Mouse (Mus musculus): Measurements from ENCODE around the gene Git1. TPM values are rescaled to one million over a fixed set of nuclear protein-coding genes. Genes with fewer than 3 reads are reported as not detected.
A peak's percentile ranks its signal among the peaks of the same experiment; 100 is the strongest.
"Not testable (repeated sequence)": the region's sequence is repeated elsewhere in the genome, so short reads cannot be mapped to it uniquely, and the experiment has no call there.

The Git1 gene
- polyA plus RNA-seq, 1 experiment from 2014 or later: 18.1 TPM

DNA sequence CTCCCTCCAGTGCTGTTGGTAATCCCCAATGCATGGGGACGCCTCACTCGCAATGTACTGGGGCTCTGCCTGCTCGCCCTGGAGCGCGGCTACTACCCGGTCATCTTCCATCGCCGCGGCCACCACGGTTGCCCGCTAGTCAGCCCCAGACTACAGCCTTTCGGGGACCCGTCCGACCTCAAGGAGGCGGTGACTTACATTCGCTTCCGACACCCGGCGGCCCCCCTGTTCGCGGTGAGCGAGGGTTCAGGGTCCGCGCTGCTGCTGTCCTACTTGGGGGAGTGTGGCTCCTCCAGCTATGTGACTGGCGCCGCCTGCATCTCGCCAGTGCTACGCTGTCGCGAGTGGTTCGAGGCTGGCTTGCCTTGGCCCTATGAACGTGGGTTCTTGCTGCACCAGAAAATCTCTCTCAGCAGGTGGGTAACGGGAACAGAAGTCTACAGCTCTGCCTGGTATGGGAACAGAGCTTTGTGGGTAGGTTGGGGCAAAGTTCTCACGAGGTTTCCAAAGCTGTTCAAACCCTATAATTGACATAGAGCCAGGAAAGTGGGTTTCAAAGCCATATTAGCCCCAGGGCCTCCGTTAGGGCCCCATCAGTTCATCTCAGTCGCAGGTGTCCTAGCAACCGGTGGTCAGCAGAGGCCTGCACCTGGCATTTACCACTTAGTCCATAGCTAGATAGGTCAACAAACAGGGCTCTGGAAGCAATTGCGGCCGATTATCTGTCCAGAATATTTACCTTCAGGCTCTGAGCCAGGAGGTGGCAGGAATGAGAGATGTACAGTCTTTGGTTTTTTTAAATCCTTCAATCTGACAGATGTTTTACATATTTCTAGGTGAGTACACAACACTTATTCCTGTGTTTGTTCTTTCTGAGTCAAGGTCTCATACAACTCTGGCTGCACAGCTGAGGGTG is 22.5 kb downstream of the Git1 start, which contains the start of gene Trp53i13:
Gene Trp53i13 (minus strand): TSS at position 344 of the 916 bp plus-strand sequence.
- no peak for ATAC-seq (ENCODE audit: low FRiP score, low read depth)
- H3K9me3 ChIP-seq: no peaks in the 10 kb centered on the region
- H3K4me3 ChIP-seq: peak within 1 kb of the TSS; percentile 52
- peaks cover 15% of the 10 kb centered on the region; the same call in 1 of the 2 replicates for H3K27me3 ChIP-seq
- H3K27ac ChIP-seq (replicated peaks): no peak within 1 kb of the TSS
- no peaks in the 10 kb centered on the region for H3K36me3 ChIP-seq
- 8% methylated on average over 39 of the region's 39 CpGs for WGBS
- peak within 1 kb of the TSS; percentile 96 for H3K4me2 ChIP-seq
- H3K4me1 ChIP-seq (replicated peaks): peaks cover 41% of the 10 kb centered on the region
- peak within 1 kb of the TSS; percentile 39 for H3K9ac ChIP-seq

DNA sequence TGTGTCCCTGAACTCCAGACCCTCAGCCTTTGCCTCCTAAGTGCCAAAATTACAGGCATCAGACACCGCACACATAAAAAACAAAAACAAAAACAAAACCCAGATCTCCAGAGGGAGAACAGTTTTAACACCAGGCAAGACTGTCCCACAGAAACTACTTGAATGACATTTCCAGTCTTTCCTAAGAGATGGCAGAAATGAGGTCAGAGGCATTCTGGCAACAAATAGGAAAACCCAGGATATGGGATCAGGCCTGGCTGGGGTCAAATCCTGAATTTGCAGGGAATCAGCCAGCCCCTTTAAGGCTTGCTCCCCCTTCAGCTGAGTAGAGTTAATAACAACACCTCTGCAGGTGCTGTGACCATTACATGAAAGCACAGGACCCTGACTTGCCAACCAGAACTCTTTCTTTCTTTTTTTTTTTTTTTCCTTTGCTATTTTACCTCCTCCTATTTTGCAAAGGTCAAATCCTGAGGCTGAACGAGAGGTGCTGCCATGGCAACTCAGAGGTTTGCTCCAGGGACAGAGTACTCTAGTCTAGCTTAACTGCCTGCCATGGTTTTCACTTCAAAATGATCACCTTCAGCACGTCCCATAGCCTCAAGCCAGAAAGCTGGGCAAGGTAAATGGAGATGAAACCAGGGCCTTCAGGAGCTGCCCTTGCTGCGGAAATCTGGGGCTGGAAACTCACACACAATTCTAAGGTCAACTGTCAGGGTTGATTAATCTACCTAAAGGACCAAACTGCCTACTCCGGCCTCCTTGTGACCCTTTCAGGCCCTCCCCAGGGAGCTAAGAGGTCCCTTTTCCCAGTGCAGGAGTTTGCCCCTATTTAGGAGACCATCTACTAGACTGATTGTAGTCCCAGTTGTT is 23.4 kb downstream of the Git1 start:
- Histone ChIP-seq H3K4me1 (replicated peaks) (peaks cover 41% of the 10 kb centered on the region), H3K27ac (replicated peaks) (no peak overlapping the region), H3K4me2 (no peak overlapping the region), H3K9ac (no peak overlapping the region), H3K4me3 (no peak overlapping the region), H3K36me3 (no peaks in the 10 kb centered on the region), H3K27me3 (peaks cover 15% of the 10 kb centered on the region; the same call in 1 of the 2 replicates), H3K9me3 (no peaks in the 10 kb centered on the region)
- no peak for ATAC-seq (ENCODE audit: low FRiP score, low read depth)
- 47% methylated on average over 5 of the region's 5 CpGs for WGBS

DNA sequence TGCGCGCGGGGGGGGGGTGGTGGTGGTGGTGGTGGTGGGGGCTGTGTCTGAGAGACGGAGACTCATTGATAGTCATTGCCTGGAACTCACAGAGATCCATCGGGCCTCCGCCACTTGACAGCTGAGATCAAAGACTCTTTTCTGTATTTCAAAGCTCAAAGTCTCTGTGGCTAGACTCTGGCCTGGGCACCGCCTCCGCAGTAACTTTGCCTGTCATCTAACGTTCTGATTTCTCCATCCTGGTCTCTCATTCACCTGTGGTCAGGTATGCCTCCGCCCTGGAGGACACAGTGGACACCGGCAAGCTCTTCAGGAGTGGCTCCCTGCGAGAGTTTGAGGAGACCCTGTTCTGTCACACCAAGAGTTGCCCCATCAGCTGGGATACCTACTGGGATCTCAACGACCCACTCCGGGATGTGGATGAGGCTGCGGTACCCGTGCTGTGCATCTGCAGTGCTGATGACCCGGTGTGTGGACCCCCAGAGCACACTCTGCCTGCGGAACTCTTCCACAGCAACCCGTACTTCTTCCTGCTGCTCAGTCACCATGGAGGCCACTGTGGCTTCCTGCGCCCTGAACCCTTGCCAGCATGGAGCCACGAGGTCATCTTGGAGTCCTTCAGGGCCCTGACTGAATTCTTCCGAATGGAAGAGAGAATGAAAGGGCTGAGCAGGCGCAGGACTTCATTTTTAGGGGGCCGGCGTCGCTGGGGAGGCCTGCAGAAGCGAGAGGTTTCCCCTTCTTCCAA is 24.9 kb downstream of the Git1 start:
- Histone ChIP-seq H3K9me3 (no peaks in the 10 kb centered on the region), H3K4me2 (no peak overlapping the region), H3K4me1 (replicated peaks) (peaks cover 32% of the 10 kb centered on the region), H3K4me3 (no peak overlapping the region), H3K27me3 (peaks cover 15% of the 10 kb centered on the region; the same call in 1 of the 2 replicates), H3K9ac (no peak overlapping the region), H3K27ac (replicated peaks) (no peak overlapping the region; the same call in 1 of the 2 replicates), H3K36me3 (no peaks in the 10 kb centered on the region)
- WGBS: 76% methylated on average over 26 of the region's 27 CpGs
- no peak for ATAC-seq (ENCODE audit: low FRiP score, low read depth)

DNA sequence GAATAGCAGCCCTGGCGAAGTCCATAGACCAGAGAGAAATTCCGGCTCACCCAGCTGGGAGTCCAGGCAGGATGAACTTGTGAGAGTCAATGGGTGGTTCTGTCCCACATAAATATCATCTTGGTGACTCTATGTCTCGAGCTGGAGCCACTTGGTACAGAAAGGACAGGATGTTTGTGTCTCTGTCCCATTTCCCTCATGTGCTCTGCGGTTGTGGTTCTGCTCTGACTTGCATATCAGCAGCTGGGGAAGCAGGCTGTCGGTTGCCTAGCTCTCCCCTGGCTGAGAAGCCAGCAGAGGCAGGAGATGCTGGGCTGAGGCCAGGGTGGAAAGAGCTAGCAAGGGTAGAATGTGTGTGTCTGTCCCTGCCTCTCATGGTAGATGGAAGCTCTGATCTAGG is 25.7 kb downstream of the Git1 start, which contains the start of gene Gm10392:
Gene Gm10392 (minus strand): TSS at position 156 of the 400 bp plus-strand sequence.
- WGBS: 77% methylated on average over 5 of the region's 5 CpGs
- Histone ChIP-seq H3K27ac (replicated peaks) (no peak within 1 kb of the TSS; the same call in 1 of the 2 replicates), H3K36me3 (no peaks in the 10 kb centered on the region), H3K4me1 (replicated peaks) (peaks cover 25% of the 10 kb centered on the region), H3K9me3 (no peaks in the 10 kb centered on the region), H3K27me3 (peaks cover 15% of the 10 kb centered on the region; the same call in 1 of the 2 replicates), H3K9ac (no peak within 1 kb of the TSS), H3K4me3 (no peak within 1 kb of the TSS), H3K4me2 (no peak within 1 kb of the TSS)
- ATAC-seq (ENCODE audit: low FRiP score, low read depth): no peak

DNA sequence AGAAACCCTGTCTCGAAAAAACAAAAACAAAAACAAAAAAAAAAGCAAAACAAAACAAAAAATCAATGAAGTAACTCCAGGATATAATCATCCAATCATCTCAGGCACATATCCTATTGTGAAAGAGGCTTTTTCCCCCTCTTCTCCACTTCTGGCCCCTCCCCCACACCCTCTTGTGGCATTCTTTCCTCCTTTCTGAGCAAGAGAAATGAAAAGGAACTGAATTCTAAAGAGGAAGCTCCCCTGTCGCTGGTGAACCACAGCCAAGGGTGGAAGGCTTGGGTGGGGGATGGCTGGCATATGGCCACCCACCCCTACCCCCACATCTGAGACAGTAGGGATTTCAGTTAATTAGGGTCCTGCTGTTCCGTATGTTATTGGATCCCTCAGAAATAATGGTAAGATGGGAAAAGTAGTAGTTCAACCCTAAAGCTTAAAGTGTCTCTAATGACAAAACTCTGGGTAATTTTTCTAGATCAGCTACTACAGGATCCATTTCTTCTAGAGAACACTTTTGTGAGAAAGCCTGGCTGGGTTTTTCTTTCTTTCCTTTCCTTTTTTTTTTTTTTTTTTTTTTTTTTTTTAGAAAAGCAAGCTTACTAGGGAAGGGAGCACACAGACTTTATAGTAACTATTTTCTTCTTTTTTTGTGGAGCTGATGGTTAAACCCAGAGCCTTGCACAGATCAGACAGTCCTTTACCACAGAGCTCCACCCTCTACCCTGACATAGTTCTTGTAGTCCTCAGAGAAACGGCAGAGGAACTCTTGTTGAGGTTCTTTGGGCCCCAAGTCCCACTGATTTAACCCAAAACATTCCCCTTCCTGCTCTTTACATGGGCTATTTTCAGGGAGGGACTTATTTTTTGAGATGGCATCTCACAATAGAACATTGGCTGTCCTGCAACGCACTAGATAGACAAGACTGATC is 27.5 kb downstream of the Git1 start:
- Histone ChIP-seq H3K9ac (no peak overlapping the region), H3K4me1 (replicated peaks) (peaks cover 7% of the 10 kb centered on the region), H3K4me3 (no peak overlapping the region), H3K36me3 (no peaks in the 10 kb centered on the region), H3K27me3 (0 out of 2 replicates have a peak, but pooled peaks cover 6% of the 10 kb centered on the region), H3K27ac (replicated peaks) (no peak overlapping the region), H3K4me2 (no peak overlapping the region), H3K9me3 (no peaks in the 10 kb centered on the region)
- no peak for ATAC-seq (ENCODE audit: low FRiP score, low read depth)
- WGBS: 44% methylated on average over 5 of the region's 5 CpGs

DNA sequence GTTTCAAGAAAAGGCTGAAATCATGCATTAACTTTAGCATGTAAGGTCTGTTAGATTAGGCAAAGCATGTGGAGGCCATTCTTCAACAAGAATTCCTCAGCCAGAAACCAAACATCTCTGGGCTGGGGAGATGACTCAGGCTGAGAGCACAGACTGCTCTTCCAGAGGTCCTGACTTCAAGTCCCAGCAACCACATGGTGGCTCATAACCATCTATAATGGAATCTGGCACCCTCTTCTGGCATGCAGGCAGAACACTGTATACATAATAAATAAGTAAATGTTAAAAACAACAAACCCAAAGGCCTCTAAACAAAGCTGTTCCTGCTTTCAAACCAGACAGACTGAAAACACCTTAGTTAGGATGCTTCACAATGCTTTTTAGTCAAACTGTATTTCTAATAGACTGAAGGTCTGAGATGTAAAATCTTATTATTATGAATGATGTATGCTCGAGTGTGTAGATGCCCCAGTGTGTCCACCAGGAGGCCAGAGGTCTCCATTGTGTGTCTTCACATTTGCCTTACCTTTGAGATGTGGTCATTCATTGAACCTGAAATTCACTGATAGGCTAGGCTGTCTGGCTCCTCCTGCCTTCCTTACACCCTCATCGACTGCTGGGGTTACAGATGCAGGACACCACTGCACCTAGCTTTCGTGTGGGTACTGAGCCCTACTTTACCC is 32.6 kb downstream of the Git1 start:
- WGBS: 79% methylated on average over 3 of the region's 3 CpGs
- no peak overlapping the region for H3K4me3 ChIP-seq
- ATAC-seq (ENCODE audit: low FRiP score, low read depth): no peak

DNA sequence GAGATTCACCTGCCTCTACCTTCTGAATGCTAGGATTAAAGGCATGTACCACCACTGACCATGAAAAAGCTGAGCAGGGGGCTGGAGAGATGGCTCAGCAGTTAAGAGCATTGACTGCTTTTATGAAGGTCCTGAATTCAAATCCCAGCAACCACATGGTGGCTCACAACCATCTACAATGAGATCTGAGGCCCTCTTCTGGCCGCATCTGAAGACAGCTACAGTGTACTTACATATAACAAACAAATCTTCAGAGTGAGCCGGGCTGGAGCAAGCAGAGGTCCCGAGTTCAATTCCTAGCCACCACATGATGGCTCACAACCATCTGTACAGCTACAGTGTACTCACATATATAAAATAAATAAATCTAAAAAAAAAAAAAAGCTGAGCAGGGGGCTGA is 35.1 kb downstream of the Git1 start:
- not testable (repeated sequence) for H3K4me3 ChIP-seq; H3K9ac ChIP-seq; H3K27me3 ChIP-seq; H3K27ac ChIP-seq (replicated peaks); ATAC-seq (ENCODE audit: low FRiP score, low read depth); H3K4me2 ChIP-seq; H3K9me3 ChIP-seq; H3K36me3 ChIP-seq; H3K4me1 ChIP-seq (replicated peaks)
- 86% methylated on average over 3 of the region's 3 CpGs for WGBS

More for the DNA sequence above, 32.6 kb downstream of the Git1 start:
- Histone ChIP-seq H3K9ac (no peak overlapping the region), H3K27me3 (no peaks in the 10 kb centered on the region), H3K4me2 (no peak overlapping the region), H3K27ac (replicated peaks) (no peak overlapping the region), H3K36me3 (peaks cover 6% of the 10 kb centered on the region; the same call in 1 of the 2 replicates), H3K4me1 (replicated peaks) (no peaks in the 10 kb centered on the region), H3K9me3 (no peaks in the 10 kb centered on the region)

DNA sequence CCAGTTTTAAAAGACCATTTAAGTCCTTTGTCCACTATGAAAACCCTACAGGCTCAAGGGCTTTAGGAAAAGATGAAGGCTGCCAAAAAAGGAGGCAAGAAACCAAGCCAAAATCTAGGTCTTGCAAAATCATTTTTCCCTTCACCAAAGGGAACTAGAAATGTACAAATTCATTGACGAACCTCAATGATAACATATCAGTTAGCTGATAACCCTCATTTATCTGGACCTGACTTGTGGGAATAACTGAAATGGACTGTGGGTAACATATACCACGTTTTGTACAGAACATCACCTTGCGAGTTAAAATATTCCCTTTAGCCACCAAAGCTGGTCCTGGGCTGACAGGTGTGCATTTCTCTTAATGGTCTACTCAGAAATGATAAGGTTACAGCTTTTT is 36.3 kb downstream of the Git1 start:
- no peaks in the 10 kb centered on the region for H3K4me1 ChIP-seq (replicated peaks)
- no peak overlapping the region for H3K27ac ChIP-seq (replicated peaks)
- no peak overlapping the region for H3K4me3 ChIP-seq
- no peaks in the 10 kb centered on the region for H3K9me3 ChIP-seq
- peaks cover 6% of the 10 kb centered on the region; the same call in 1 of the 2 replicates for H3K36me3 ChIP-seq
- WGBS: 92% methylated on average over 3 of the region's 3 CpGs
- no peak for ATAC-seq (ENCODE audit: low FRiP score, low read depth)
- H3K9ac ChIP-seq: no peak overlapping the region
- H3K4me2 ChIP-seq: no peak overlapping the region
- no peaks in the 10 kb centered on the region for H3K27me3 ChIP-seq

DNA sequence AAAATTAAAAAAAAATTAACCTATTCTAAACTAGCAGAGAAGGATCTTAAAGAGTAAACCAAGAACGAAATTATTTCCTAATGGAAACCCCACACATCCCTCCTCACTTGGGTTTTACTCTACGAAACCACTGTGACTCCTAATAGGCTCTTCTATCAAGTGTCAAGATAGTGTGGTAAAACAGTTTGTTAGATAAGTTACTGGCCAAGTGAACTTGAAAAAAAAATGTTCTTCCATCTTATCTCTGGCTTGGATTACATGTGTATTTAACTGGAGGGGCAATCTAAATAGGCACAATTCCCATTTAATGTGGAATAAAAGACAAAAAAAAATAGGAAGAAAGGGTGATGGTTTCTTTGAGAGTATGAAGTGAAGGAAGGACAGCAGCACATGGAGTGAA is 37.5 kb downstream of the Git1 start:
- no peaks in the 10 kb centered on the region for H3K9me3 ChIP-seq
- no peak overlapping the region for H3K4me3 ChIP-seq
- WGBS: 95% methylated on average over 2 of the region's 2 CpGs
- H3K4me2 ChIP-seq: no peak overlapping the region
- H3K27ac ChIP-seq (replicated peaks): no peak overlapping the region
- H3K36me3 ChIP-seq: peaks cover 6% of the 10 kb centered on the region; the same call in 1 of the 2 replicates
- H3K27me3 ChIP-seq: no peaks in the 10 kb centered on the region
- H3K9ac ChIP-seq: no peak overlapping the region
- H3K4me1 ChIP-seq (replicated peaks): no peaks in the 10 kb centered on the region
- ATAC-seq (ENCODE audit: low FRiP score, low read depth): no peak

DNA sequence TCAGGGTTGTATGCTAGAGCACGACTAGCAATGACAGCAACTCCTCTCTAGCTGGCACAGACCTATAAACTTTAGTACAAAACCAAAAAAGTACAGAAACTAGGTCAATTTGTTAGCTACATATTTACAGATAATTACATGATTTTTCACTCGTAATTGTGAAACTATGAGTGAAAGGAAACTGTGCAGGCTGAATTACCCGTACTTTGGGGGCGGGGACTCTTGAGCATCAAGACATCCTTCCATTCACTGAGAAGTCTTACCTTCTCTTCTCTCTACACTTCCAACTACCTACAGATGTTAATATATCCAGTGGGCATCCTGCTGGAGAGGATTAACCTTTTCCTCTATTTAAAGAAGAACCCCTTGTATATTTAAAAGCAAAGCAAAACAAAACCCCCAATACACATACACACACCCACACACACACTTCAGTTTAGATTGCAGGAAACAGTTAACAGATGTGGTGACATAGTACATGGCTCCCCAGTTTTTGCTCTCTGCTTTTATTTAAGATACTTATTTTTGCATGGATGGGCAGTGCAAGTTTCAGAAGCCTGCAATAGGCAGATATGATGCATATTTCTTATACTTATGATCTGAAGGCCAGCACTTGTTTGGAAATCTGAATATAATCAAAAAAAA is 39.0 kb downstream of the Git1 start:
- Histone ChIP-seq H3K27ac (replicated peaks) (no peak overlapping the region), H3K9me3 (no peaks in the 10 kb centered on the region), H3K36me3 (peaks cover 15% of the 10 kb centered on the region), H3K4me1 (replicated peaks) (no peaks in the 10 kb centered on the region), H3K9ac (no peak overlapping the region), H3K27me3 (no peaks in the 10 kb centered on the region), H3K4me2 (no peak overlapping the region), H3K4me3 (no peak overlapping the region)
- 91% methylated on average over 4 of the region's 4 CpGs for WGBS
- ATAC-seq (ENCODE audit: low FRiP score, low read depth): no peak
